Mouse (Mus musculus) intestine, embryonic 16.5 days (tissue): ENCODE data around the gene Scarf1. TPM values are rescaled to one million over a fixed set of nuclear protein-coding genes. Genes with fewer than 3 reads are reported as not detected.

Experiments used
- ATAC-seq: fragments of 200-750 bp; cut with Nextera tagmentation; 2 replicates; pipeline ENCODE4 v1.8.0; 2017; ENCODE audit warnings: moderate TSS enrichment, moderate library complexity
- H3K27ac ChIP-seq: fragments of 300-500 bp; sonication (generic); 2 replicates; pipeline ENCODE4 v1.5.1; 2014; ENCODE audit warnings: mild to moderate bottlenecking, low read length
- H3K27me3 ChIP-seq: fragments of 300-500 bp; sonication (generic); replicated peaks from 2 replicates; pipeline ENCODE4 v1.6.1; 2014; ENCODE audit warnings: low read length, control low read depth, mixed read lengths; ENCODE audit not compliant: control insufficient read depth, insufficient read depth
- H3K36me3 ChIP-seq: fragments of 300-500 bp; sonication (generic); 2 replicates; pipeline ENCODE4 v1.6.1; 2014; ENCODE audit warnings: low read length, control low read depth; ENCODE audit not compliant: control insufficient read depth, insufficient read depth
- H3K4me1 ChIP-seq: fragments of 300-500 bp; sonication (generic); 2 replicates; pipeline ENCODE4 v1.6.1; 2014; ENCODE audit warnings: low read length, control low read depth, mixed read lengths; ENCODE audit not compliant: control insufficient read depth, insufficient read depth
- H3K4me2 ChIP-seq: fragments of 300-500 bp; sonication (generic); 2 replicates; pipeline ENCODE4 v1.6.1; 2014; ENCODE audit warnings: low read depth, low read length, control low read depth
- H3K4me3 ChIP-seq: fragments of 300-500 bp; sonication (generic); 2 replicates; pipeline ENCODE4 v1.5.1; 2014; ENCODE audit warnings: mild to moderate bottlenecking, low read length
- H3K9ac ChIP-seq: fragments of 300-500 bp; sonication (generic); 2 replicates; pipeline ENCODE4 v1.6.1; 2014; ENCODE audit warnings: low read depth, low read length
- H3K9me3 ChIP-seq: fragments of 300-500 bp; sonication (generic); 2 replicates; pipeline ENCODE4 v1.6.1; 2016; ENCODE audit warnings: low read length, control low read depth; ENCODE audit not compliant: control insufficient read depth
- WGBS: fragments of 180-500 bp; shearing (Covaris S2); extraction: QIAGEN DNeasy Blood & Tissue Kit; methylation state at CpG from one replicate; pipeline ENCODE4 v1.1.7; 2014; 5-methylcytosine and 5-hydroxymethylcytosine counted together
- polyA plus RNA-seq: library from polyadenylated mRNA; unstranded; fragments of >200 nt; fragmentation: Nextera tagmentation; extraction: Ambion mirVana; gene quantifications from 2 replicates; pipeline ENCODE4 v1.2.1, GENCODE M21; 2015

Gene Scarf1
- polyA plus RNA-seq, 1 experiment from 2014 or later = 6.0 TPM

DNA sequence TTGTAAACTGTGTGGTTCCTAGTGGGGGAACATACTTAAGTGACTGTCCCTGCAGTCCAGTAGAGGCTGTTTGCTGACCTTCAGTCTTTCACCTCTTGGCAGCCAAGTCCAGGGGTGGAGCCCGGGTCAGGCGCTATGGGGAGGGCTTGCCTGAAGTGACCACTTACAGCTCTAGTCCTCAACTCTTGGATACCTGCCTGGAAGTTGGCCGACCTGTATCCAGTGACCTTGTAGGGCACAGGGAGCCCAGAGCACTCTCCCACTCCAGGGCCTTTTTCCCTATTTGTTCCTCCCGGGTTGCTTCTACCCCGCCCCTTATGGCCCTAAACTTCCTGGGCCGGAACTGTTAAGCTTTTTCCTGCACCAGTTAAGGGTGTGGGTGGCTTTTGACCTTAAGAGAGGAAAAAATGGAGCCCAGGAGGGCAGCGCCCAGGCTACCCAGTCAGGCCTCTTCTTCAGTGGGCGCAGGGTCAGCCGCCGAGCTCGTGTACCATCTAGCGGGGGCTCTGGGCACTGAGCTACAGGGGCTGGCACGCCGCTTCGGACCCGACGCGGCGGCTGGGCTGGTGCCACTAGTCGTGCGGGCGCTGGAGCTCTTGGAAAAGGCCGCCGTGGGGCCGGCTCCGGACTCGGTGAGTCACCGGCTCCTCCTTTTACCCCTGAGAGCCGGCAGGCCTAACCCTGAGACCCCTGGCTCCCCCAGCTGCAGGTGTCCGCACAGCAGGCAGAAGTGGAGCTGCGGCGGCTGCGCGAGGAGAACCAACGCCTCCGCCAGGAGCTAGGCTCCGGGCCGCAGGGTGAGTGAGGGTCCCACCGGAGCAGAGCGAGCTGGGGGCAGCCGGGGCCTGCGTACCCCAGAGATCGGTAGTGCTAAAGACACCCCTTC, 3.4 kb upstream of the Scarf1 start, which contains the start of gene Rilp:
TSS of gene Rilp (plus strand) at position 354 of the 886 bp plus-strand sequence.
- WGBS = 2% methylated on average over 43 of the region's 43 CpGs
- H3K9me3 ChIP-seq = no peaks in the 10 kb centered on the region
- peak; percentile 76 for ATAC-seq

DNA sequence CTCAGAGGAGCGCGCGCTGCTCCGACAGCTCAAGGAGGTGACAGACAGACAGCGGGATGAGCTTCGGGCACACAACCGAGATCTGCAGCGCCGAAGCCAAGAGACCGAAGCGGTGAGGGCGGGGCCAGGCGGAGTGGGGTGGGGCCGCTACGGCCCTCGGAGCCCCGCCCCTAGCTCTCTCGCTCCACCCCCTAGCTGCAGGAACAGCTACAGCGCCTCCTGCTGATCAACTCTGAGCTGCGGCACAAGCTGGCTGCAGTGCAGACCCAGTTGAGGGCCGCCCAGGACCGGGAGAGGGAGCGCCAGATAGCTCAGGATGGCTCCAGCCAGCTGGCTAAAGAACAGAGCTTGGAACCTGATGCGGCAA, 2.7 kb upstream of the Scarf1 start:
- H3K36me3 ChIP-seq = peaks cover 14% of the 10 kb centered on the region
- H3K9me3 ChIP-seq = no peaks in the 10 kb centered on the region
- H3K4me2 ChIP-seq = peak overlapping the region; percentile 98
- H3K27ac ChIP-seq = peak overlapping the region; percentile 92
- peak overlapping the region; percentile 83 for H3K9ac ChIP-seq
- peak overlapping the region; percentile 62 for H3K4me3 ChIP-seq
- peaks cover 19% of the 10 kb centered on the region for H3K4me1 ChIP-seq
- ATAC-seq = peak; percentile 89
- no peaks in the 10 kb centered on the region for H3K27me3 ChIP-seq
- 3% methylated on average over 18 of the region's 24 CpGs for WGBS

More for the DNA sequence above, 3.4 kb upstream of the Scarf1 start, which contains the start of gene Rilp:
- H3K4me3 ChIP-seq = peak within 1 kb of the TSS; percentile 62
- peak within 1 kb of the TSS; percentile 83 for H3K9ac ChIP-seq
- H3K27ac ChIP-seq = peak within 1 kb of the TSS; percentile 92
- peaks cover 19% of the 10 kb centered on the region for H3K4me1 ChIP-seq
- peak within 1 kb of the TSS; percentile 98 for H3K4me2 ChIP-seq
- peaks cover 15% of the 10 kb centered on the region for H3K36me3 ChIP-seq
- no peaks in the 10 kb centered on the region for H3K27me3 ChIP-seq

GRCm38 (mm10) chr11:75511213-75511612, 2.1 kb upstream of the Scarf1 start:
- no peaks in the 10 kb centered on the region for H3K9me3 ChIP-seq
- H3K9ac ChIP-seq = no peak overlapping the region
- no peaks in the 10 kb centered on the region for H3K27me3 ChIP-seq
- 73% methylated on average over 6 of the region's 6 CpGs for WGBS
- no peak overlapping the region for H3K27ac ChIP-seq
- H3K4me1 ChIP-seq = peaks cover 19% of the 10 kb centered on the region
- no peak overlapping the region for H3K4me2 ChIP-seq
- no peak for ATAC-seq
- no peak overlapping the region for H3K4me3 ChIP-seq
- peaks cover 12% of the 10 kb centered on the region for H3K36me3 ChIP-seq

DNA sequence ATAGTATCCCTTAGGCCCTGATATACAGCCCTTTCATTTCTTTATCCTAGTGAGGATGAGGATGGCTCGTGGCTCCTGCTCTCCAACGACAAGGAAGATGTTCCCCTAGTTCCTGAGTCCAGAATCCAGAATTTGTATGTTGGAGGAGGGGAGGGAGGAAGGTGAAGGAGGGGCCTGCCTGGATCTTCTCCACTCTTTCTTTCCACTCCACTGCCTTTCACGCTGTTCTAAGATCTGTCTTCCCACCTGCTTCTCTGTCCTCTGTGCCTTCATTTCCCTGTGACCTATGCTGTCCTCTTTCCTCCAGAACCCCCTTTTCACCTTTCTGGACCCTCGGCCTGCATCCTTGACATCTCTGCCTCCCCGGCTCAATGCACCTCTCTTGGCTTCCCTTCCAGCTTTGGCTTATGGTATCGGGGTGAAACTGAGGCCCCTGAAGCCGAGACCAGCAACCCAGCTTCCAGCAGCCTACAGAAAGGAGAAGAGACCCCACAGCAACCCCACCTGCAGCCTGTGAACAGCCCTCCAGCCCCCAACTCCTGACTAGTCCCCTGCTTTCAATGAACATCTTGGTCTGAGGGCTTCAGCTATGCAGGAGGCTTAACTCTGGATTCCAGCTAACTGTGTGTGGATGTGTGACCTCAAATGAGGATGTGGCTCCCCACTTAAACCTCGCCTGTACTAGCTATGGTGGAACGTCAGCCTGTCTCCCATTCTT, 880 bp upstream of the Scarf1 start:
- Histone ChIP-seq H3K4me2 (no peak overlapping the region), H3K27me3 (no peaks in the 10 kb centered on the region), H3K27ac (no peak overlapping the region), H3K4me3 (no peak overlapping the region), H3K9ac (no peak overlapping the region), H3K4me1 (peaks cover 19% of the 10 kb centered on the region), H3K9me3 (no peaks in the 10 kb centered on the region), H3K36me3 (peaks cover 12% of the 10 kb centered on the region)
- ATAC-seq = no peak
- WGBS = 81% methylated on average over 9 of the region's 9 CpGs

DNA sequence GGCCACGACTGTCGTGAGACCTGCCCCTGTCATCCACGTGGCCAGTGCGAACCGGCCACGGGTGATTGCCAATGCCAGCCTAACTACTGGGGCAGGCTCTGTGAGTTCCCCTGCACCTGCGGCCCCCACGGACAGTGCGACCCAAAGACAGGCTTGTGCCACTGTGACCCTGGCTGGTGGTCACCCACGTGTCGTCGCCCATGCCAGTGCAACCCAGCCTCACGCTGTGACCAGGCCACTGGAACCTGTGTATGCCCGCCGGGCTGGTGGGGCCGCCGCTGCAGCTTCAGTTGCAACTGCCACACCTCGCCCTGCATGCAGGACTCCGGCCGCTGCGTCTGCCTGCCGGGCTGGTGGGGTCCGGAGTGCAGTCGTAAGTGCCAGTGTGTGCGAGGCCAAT, 1.8 kb downstream of the Scarf1 start:
- no peaks in the 10 kb centered on the region for H3K27me3 ChIP-seq
- no peaks in the 10 kb centered on the region for H3K36me3 ChIP-seq
- WGBS = 93% methylated on average over 25 of the region's 25 CpGs
- H3K27ac ChIP-seq = no peak overlapping the region
- ATAC-seq = no peak
- H3K9me3 ChIP-seq = no peaks in the 10 kb centered on the region
- no peak overlapping the region for H3K4me3 ChIP-seq
- no peak overlapping the region for H3K9ac ChIP-seq
- peaks cover 3% of the 10 kb centered on the region; the same call in 1 of the 2 replicates for H3K4me1 ChIP-seq
- no peak overlapping the region for H3K4me2 ChIP-seq

- Histone ChIP-seq H3K4me2 (no peak overlapping the region), H3K4me1 (no peaks in the 10 kb centered on the region), H3K36me3 (no peaks in the 10 kb centered on the region), H3K4me3 (no peak overlapping the region), H3K27ac (no peak overlapping the region), H3K9me3 (no peaks in the 10 kb centered on the region), H3K27me3 (no peaks in the 10 kb centered on the region), H3K9ac (no peak overlapping the region)
- ATAC-seq = no peak
- 74% methylated on average over 15 of the region's 15 CpGs for WGBS
Measured at GRCm38 (mm10) chr11:75519834-75520633, 6.7 kb downstream of the Scarf1 start.

GRCm38 (mm10) chr11:75521609-75522008, 8.3 kb downstream of the Scarf1 start:
- no peak overlapping the region for H3K27ac ChIP-seq
- H3K9me3 ChIP-seq = no peaks in the 10 kb centered on the region
- no peak overlapping the region for H3K4me3 ChIP-seq
- H3K9ac ChIP-seq = no peak overlapping the region
- no peak overlapping the region for H3K4me2 ChIP-seq
- ATAC-seq = no peak
- no peaks in the 10 kb centered on the region for H3K36me3 ChIP-seq
- no peaks in the 10 kb centered on the region for H3K27me3 ChIP-seq
- 86% methylated on average over 4 of the region's 4 CpGs for WGBS
- no peaks in the 10 kb centered on the region for H3K4me1 ChIP-seq

GRCm38 (mm10) chr11:75522793-75523192, 9.5 kb downstream of the Scarf1 start:
- ATAC-seq = no peak
- H3K9ac ChIP-seq = no peak overlapping the region
- no peaks in the 10 kb centered on the region for H3K27me3 ChIP-seq
- no peak overlapping the region for H3K4me3 ChIP-seq
- 86% methylated on average over 2 of the region's 2 CpGs for WGBS
- no peaks in the 10 kb centered on the region for H3K4me1 ChIP-seq
- H3K36me3 ChIP-seq = no peaks in the 10 kb centered on the region
- no peaks in the 10 kb centered on the region for H3K9me3 ChIP-seq
- no peak overlapping the region for H3K4me2 ChIP-seq
- no peak overlapping the region for H3K27ac ChIP-seq
